Mouse (Mus musculus): ENCODE data around the gene Mief1.

Mief1 gene

DNA sequence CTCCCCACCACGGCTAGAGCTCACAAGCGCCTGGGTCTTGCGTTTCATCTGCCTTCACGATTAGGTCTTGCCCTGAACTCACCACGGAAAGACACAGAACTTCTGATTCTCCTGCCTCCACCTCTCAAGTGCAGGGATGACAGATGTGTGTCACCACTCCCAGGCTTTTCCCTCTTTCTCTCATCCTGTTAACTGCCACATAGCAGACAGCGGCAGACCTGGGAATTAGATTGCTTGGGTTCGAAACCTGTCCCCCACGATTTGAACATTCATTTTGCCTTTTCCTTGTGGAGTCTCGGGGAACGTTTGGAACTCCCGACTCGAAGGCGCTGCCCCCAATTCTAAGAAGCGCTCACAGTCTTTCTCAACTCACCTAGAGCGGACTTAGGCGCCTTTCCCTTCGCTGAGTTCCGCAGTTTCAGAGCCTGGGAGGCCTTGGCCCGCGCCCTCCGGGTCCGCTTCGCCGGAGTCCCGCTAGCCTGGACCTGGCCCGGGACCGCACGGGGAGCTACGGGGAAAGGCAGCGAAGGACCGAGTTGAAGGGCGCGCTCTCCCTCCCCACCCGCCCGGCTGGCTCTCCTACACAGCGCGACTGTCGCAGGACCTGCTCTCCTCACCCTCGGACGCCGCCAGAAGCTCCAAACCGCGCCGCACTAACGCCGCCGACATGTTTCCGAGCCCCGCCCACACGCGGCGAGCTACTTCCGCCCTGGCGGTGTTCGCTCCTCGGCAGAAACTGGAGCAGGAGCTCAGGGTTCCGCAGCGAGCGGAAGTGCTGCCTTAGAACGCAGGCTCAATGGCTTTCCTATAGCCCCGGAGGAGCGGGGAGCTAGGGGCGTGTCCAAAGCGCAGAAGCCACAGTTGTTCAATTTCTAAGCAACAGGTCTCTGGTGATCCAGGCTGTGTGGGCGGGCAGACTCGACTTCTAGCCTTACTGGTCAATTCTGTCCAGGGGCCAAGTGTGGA is 30.1 kb downstream of the Mief1 start, which contains the start of gene Rps19bp1:
Rps19bp1 (minus strand) TSS at position 706 of the 966 bp plus-strand sequence.
- peak; percentile 93 for DNase-seq

DNA sequence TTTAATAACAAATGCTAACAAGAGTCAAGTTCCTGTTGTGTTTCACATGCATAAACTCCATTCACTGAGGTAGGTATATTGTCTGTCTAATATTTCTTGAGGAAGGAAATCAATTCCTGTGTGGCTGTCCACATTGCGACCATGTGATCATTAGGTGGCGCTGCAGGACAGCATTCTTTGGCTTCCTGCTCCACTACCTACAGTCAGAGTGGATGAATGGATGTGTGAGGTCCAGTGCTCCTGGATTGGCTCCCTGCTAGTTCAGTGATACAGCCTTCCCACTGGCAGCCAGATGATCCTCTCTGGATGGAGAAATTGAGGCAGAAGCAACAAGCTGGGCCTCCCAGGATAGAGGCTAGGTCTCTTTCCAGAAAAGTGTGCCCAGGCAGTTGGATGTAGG is 32.5 kb downstream of the Mief1 start:
- DNase-seq, result peak; percentile 90

DNA sequence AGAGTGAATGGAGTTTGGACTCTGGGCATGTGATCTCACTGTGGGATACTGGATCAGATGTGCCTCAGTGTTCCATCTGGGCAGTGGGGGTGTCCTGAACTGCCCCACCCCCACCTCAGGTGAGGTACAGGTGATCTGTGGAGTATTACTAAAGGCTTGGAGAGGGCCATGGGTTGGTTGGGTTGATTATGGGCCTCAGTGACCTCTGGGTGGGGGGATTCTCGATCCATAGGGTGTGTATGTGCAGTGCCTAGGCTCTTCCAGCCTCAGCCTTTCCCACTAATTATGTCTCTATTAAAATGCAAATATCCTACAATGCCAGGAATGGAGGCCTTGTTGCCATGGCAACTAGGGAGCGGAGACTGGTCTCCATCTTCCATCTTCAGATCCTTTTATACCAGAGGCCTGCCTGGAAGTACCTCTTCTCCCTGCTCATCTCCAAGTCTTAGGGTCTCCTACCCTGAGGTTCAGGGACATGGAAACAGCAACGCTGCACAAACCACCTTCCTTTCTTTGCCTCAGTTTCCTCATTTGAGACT is 38.1 kb downstream of the Mief1 start:
- DNase-seq, result no peak

- DNase-seq, result no peak
Measured at GRCm38 (mm10) chr15:80277107-80277506, 43.3 kb downstream of the Mief1 start.

DNA sequence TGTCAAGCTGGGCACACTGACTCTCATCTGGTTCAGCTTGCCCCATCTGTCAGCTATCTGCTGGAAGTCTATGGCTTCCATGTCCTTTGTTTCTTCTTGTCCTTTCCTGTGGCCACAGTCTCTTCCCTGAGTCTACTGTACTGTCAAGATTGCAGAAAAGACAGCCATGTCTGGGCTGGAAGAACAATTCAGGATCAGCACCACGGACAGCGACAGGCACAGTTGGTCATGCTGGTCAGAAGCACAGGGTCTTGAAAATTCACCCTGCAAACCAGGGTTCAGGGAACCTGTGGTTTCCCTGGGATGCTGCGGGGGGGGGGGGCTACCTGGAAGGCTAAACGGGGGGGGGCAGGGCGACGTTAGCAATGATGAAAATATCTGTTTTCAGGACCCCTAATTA is 43.8 kb downstream of the Mief1 start:
- peak; percentile 91 for DNase-seq

DNA sequence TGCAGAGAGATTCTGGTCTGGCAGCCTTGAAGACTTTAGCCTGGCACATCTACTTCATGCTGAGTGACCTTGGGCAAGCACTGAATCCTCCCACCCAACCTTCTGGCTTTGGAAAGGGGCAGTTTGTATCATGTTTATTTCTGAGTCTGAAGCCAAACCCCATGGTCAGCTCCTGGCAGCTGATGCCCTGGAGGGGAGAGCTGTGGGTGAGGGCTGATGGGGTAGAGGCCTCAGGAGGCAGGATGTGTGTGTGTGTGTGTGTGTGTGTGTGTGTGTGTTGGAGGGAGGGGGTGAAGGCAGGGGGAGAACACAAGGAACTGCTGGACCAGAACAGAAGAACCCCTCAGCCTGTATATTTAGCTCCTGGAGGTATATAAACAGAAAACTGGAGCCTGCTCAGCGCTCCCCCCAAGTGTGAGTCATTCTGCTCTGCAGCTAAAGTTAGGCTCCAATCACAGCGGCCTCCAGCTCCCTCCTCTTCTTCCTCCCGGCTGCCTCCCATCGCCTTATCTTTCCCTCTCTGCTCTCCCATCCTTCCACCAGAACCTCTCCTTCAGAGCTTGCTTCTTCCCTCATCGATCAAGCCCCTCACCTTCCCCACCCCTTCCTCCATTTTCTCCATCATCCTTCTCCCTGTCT is 44.4 kb downstream of the Mief1 start:
- DNase-seq, result no peak

DNA sequence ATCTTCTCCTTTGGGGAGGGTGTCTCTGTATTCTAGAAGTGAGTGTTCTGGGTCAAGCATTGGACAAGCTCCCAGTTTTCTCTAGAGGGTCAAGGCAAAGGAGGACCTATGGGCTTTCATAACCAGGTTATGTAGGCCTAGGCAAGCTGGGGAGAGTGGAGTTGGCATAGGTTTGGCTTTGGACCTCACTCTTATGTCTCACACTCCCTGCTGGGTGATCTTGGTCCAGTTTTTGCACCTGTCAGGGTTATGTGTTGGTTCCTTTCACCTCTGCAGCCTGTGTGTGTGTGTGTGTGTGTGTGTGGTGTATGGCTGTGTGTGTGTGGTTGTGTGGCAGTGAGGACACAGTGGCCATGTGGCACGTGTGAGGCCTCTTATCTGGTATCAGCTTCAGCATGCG is 45.2 kb downstream of the Mief1 start:
- DNase-seq, result no peak

- DNase-seq, result peak; percentile 47
Measured at GRCm38 (mm10) chr15:80280646-80281045, 46.8 kb downstream of the Mief1 start.

- DNase-seq, result peak; percentile 29
Measured at GRCm38 (mm10) chr15:80286851-80287415, 53.1 kb downstream of the Mief1 start, which contains the start of gene Cacna1i. TSS of gene Cacna1i (plus strand) at chr15:80287238.

- DNase-seq, result no peak
Measured at GRCm38 (mm10) chr15:80288036-80288435, 54.2 kb downstream of the Mief1 start.

DNA sequence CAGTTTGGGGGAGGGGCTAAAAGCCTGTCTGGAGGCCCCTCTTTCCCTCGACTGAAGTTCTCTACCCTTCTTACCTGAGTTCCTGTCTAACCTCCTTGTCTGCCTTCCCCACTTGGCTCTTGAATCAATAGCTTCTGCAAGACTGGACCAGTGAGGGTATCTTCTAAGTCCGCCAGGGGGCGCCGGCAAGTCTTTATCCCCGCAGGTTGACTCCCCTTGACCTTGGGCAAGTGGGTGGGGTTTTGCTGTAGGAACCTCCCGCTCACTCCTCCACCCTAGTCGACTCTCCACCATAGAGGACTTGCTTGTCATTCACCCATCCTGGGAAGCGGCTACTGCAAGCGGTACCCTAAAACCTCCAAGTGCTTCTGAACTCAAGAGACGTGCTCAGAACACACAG is 55.6 kb downstream of the Mief1 start:
- DNase-seq, result peak; percentile 79

DNA sequence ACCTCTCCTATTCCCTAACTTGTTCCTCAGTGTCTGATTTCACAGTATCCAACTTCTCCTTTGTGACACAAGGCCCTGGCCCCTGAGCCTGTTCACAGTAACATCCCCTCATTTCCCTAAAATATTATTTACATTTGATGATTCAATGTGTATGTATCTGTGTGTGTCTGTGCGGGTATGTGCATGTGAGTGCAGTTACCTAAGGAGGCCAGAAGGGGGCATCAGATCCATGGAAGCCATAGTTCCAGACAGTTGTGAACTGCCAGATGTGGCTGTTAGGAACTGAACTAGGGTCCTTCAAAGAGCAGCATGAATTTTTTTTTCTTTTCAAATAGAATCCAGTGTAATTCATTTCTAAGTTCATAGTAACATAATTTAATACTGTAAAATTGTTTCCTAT is 63.3 kb downstream of the Mief1 start:
- DNase-seq, result no peak

Data from kidney, postnatal 10 days (tissue).